Mouse (Mus musculus) embryonic facial prominence, embryonic 10.5 days (tissue): ENCODE measurements at regions not wholly inside any gene's neighbourhood (a gene's known extent, or its start where the extent isn't known, plus 50 kb on each side); places are given as distances from the start of the nearest gene placed in this dataset.

Experiments
- DNase-seq: peaks from one replicate; pipeline ENCODE4 v3.0.0-alpha.2; 2017; ENCODE audit warnings: low spot score
- H3K27ac ChIP-seq: fragments of 300-500 bp; sonication (generic); replicated peaks from 2 replicates; pipeline ENCODE4 v1.5.1; 2016; ENCODE audit warnings: mild to moderate bottlenecking
- H3K27me3 ChIP-seq: fragments of 300-500 bp; sonication (generic); replicated peaks from 2 replicates; pipeline ENCODE4 v1.6.1; 2016; ENCODE audit warnings: low read depth, mild to moderate bottlenecking; ENCODE audit not compliant: poor library complexity, severe bottlenecking
- H3K36me3 ChIP-seq: fragments of 300-500 bp; sonication (generic); replicated peaks from 2 replicates; pipeline ENCODE4 v1.6.1; 2016; ENCODE audit warnings: mild to moderate bottlenecking, moderate library complexity
- H3K4me1 ChIP-seq: fragments of 300-500 bp; sonication (generic); 2 replicates; pipeline ENCODE4 v1.6.1; 2016
- H3K4me3 ChIP-seq: fragments of 300-500 bp; sonication (generic); 2 replicates; pipeline ENCODE4 v1.5.1; 2016; ENCODE audit warnings: mild to moderate bottlenecking, moderate library complexity
- H3K9me3 ChIP-seq: fragments of 300-500 bp; sonication (generic); 2 replicates; pipeline ENCODE4 v1.6.1; 2016; ENCODE audit warnings: mild to moderate bottlenecking
- WGBS: fragments of 180-500 bp; shearing (Covaris S2); methylation state at CpG from one replicate; pipeline ENCODE4 v1.1.7; 2016; 5-methylcytosine and 5-hydroxymethylcytosine counted together

DNA sequence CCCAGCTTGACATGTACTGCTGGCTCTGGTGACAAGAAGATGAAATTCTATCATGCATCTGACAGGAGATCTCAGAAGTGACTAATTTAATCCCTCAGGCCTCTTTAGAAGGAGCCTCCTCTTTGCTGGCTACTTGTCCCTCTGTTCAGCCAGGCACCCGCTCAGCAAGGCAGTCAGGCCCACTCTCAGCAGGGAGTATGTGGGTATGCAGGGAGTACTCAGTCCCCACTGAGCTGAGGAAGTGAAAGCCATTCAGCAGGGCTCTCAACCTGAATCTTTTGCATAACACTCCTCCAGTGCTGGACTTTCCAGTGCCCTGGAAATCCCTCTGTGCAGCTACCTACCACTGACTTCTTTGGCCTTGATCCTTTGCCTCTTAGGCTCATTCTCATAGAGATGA is 201.3 kb downstream of the Rybp start:
- Histone ChIP-seq H3K4me3 (no peak overlapping the region), H3K4me1 (no peaks in the 10 kb centered on the region), H3K9me3 (no peaks in the 10 kb centered on the region; the same call in 1 of the 2 replicates), H3K27ac (no peak overlapping the region), H3K36me3 (no peaks in the 10 kb centered on the region), H3K27me3 (peaks cover 6% of the 10 kb centered on the region; the same call in 1 of the 2 replicates)
- no peak for DNase-seq
- 24% methylated on average over 1 of the region's 1 CpGs for WGBS

DNA sequence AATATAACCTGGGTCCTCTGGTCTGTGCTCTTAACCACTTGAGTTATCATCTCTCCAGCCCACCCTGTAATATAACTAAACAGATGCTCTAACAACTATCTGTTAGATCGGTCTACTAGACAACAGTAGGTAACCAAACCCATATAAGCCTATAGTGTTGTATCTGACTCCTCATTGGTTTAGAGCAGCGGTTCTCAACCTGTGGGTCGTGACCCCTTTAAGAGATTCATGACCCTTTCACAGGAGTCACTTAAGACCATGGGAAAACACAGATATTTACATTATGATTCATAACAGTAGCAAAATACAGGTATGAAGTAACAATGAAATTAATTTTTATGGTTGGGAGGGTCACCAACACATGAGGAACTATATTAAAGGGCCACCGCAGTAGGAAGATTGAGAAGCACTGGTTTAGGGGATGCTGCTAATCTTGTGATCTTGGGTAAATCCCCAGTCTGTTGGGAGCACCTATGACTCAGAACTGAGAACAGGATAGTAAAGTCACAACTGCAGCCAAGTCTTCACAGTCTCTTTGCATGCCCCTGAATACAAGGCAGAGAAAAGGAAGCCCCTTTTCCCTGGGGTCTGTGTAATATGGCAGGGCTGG is 203.3 kb downstream of the Rybp start:
- no peaks in the 10 kb centered on the region for H3K36me3 ChIP-seq
- H3K27ac ChIP-seq, result no peak overlapping the region
- no peak overlapping the region for H3K4me3 ChIP-seq
- no peaks in the 10 kb centered on the region; the same call in 1 of the 2 replicates for H3K9me3 ChIP-seq
- 0 out of 2 replicates have a peak, but pooled peaks cover 4% of the 10 kb centered on the region for H3K4me1 ChIP-seq
- no peak for DNase-seq
- 96% methylated on average over 4 of the region's 4 CpGs for WGBS
- peaks cover 6% of the 10 kb centered on the region for H3K27me3 ChIP-seq

- Histone ChIP-seq H3K4me3 (no peak overlapping the region), H3K9me3 (no peaks in the 10 kb centered on the region; the same call in 1 of the 2 replicates), H3K4me1 (0 out of 2 replicates have a peak, but pooled peaks cover 4% of the 10 kb centered on the region), H3K36me3 (no peaks in the 10 kb centered on the region), H3K27me3 (peaks cover 6% of the 10 kb centered on the region; the same call in 1 of the 2 replicates), H3K27ac (no peak overlapping the region)
- DNase-seq, result no peak
- WGBS, result 87% methylated on average over 5 of the region's 5 CpGs
These were observed 204.2 kb downstream of the Rybp start for GRCm38 (mm10) chr6:100083127-100083526.

GRCm38 (mm10) chr6:100074672-100075335 is 212.5 kb downstream of the Rybp start:
- Histone ChIP-seq H3K4me1 (peaks cover 16% of the 10 kb centered on the region), H3K36me3 (no peaks in the 10 kb centered on the region), H3K27ac (no peak overlapping the region), H3K27me3 (peaks cover 20% of the 10 kb centered on the region), H3K4me3 (no peak overlapping the region), H3K9me3 (peaks cover 8% of the 10 kb centered on the region; the same call in 1 of the 2 replicates)
- peak; percentile 27 for DNase-seq
- WGBS, result 38% methylated on average over 10 of the region's 10 CpGs

GRCm38 (mm10) chr6:100072261-100072968 is 214.9 kb downstream of the Rybp start:
- H3K36me3 ChIP-seq, result no peaks in the 10 kb centered on the region
- 81% methylated on average over 6 of the region's 6 CpGs for WGBS
- no peak overlapping the region for H3K4me3 ChIP-seq
- H3K27ac ChIP-seq, result no peak overlapping the region
- H3K27me3 ChIP-seq, result peaks cover 25% of the 10 kb centered on the region
- peaks cover 6% of the 10 kb centered on the region; the same call in 1 of the 2 replicates for H3K9me3 ChIP-seq
- no peak for DNase-seq
- H3K4me1 ChIP-seq, result peaks cover 13% of the 10 kb centered on the region

GRCm38 (mm10) chr6:100069151-100069550 is 218.1 kb downstream of the Rybp start:
- Histone ChIP-seq H3K27ac (no peak overlapping the region), H3K27me3 (peaks cover 16% of the 10 kb centered on the region), H3K4me1 (0 out of 2 replicates have a peak, but pooled peaks cover 3% of the 10 kb centered on the region), H3K36me3 (no peaks in the 10 kb centered on the region), H3K9me3 (no peaks in the 10 kb centered on the region), H3K4me3 (no peak overlapping the region)
- no peak for DNase-seq
- WGBS, result 81% methylated on average over 4 of the region's 4 CpGs

GRCm38 (mm10) chr6:100067273-100067672 is 220.0 kb downstream of the Rybp start:
- no peak overlapping the region for H3K27ac ChIP-seq
- no peaks in the 10 kb centered on the region for H3K9me3 ChIP-seq
- 0 out of 2 replicates have a peak, but pooled peaks cover 3% of the 10 kb centered on the region for H3K4me1 ChIP-seq
- no peak overlapping the region for H3K4me3 ChIP-seq
- H3K27me3 ChIP-seq, result peaks cover 15% of the 10 kb centered on the region
- no peak for DNase-seq
- 79% methylated on average over 4 of the region's 4 CpGs for WGBS
- no peaks in the 10 kb centered on the region for H3K36me3 ChIP-seq

- DNase-seq, result no peak
- Histone ChIP-seq H3K27me3 (peaks cover 20% of the 10 kb centered on the region), H3K27ac (no peak overlapping the region), H3K9me3 (no peaks in the 10 kb centered on the region), H3K36me3 (no peaks in the 10 kb centered on the region), H3K4me3 (no peak overlapping the region), H3K4me1 (peaks cover 4% of the 10 kb centered on the region; the same call in 1 of the 2 replicates)
- WGBS, result 86% methylated on average over 3 of the region's 3 CpGs
These were observed 221.7 kb downstream of the Rybp start for GRCm38 (mm10) chr6:100065586-100065985.

GRCm38 (mm10) chr6:100062961-100063360 is 224.3 kb downstream of the Rybp start:
- no peaks in the 10 kb centered on the region for H3K9me3 ChIP-seq
- DNase-seq, result no peak
- H3K36me3 ChIP-seq, result no peaks in the 10 kb centered on the region
- H3K27me3 ChIP-seq, result peaks cover 36% of the 10 kb centered on the region
- no peak overlapping the region for H3K27ac ChIP-seq
- no peak overlapping the region for H3K4me3 ChIP-seq
- 85% methylated on average over 8 of the region's 8 CpGs for WGBS
- H3K4me1 ChIP-seq, result peaks cover 12% of the 10 kb centered on the region

- no peaks in the 10 kb centered on the region for H3K36me3 ChIP-seq
- DNase-seq, result peak; percentile 34
- H3K27me3 ChIP-seq, result peaks cover 67% of the 10 kb centered on the region
- no peak overlapping the region for H3K4me3 ChIP-seq
- 52% methylated on average over 8 of the region's 8 CpGs for WGBS
- H3K4me1 ChIP-seq, result peaks cover 26% of the 10 kb centered on the region
- no peaks in the 10 kb centered on the region for H3K9me3 ChIP-seq
- H3K27ac ChIP-seq, result no peak overlapping the region
These were observed 227.5 kb downstream of the Rybp start for GRCm38 (mm10) chr6:100059803-100060202.

DNA sequence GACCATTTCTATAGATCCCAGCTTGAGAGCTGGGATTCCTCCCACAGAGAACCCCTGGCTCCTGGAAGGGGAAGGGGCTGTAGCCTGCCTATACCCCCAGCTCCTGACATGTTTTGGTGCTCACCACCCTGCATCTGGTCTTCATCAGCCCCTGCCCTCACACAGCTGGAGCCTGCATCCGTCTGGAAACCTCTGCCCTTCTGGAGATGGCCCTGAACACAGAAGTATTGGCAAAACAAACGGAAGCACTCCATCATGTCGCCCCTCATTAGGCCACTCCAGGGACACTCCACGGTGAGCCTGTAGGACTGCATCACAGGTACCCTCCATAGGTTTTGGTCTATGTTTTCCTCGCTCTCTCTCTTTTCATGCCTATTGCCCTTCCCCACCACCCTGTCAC is 231.3 kb downstream of the Rybp start:
- H3K4me1 ChIP-seq, result peaks cover 47% of the 10 kb centered on the region
- no peak overlapping the region for H3K4me3 ChIP-seq
- H3K27me3 ChIP-seq, result peaks cover 94% of the 10 kb centered on the region
- no peak overlapping the region for H3K27ac ChIP-seq
- WGBS, result 57% methylated on average over 5 of the region's 5 CpGs
- no peaks in the 10 kb centered on the region for H3K36me3 ChIP-seq
- H3K9me3 ChIP-seq, result no peaks in the 10 kb centered on the region
- DNase-seq, result peak; percentile 33

DNA sequence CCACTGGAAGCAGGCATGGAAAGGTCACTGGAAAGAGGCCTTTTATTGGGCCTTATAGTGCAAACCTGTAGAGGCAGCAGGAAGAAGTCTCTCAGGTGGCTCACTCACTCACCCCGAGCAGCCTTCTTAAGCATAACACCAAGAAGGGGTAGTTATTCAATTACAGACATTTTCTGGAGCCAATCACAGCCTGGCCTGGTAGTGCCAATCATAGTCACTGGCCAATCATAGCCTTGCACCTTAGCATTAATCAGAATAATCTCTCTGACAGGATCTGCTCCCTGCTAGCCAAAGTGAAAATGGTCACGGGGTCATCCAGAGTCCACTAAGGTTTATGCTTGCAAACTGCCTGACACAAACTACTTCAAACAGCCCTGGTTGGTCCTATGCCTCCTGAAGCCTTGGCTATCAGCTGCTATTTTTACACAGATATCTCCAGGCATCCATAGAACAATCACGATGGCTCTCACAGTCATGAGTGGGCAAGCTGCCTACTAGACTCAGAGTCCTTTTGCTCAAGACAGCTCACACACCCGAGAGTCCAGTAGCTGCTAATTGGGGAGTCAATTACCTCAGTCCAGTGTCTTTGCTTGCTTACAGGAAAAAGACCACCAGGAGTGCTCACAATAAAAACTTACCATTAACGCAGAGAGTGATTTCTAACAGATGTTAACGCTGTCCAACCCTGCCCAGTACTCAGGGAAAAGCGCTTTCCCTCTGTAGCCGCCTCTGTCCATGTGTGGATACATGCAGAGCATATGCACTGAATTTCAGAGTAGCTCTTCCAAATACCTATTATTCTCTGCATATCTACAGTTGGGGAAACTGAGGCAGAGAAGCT is 234.1 kb downstream of the Rybp start:
- Histone ChIP-seq H3K27ac (no peak overlapping the region), H3K4me3 (no peak overlapping the region), H3K9me3 (no peaks in the 10 kb centered on the region), H3K27me3 (peaks cover 99% of the 10 kb centered on the region), H3K4me1 (peaks cover 34% of the 10 kb centered on the region), H3K36me3 (no peaks in the 10 kb centered on the region)
- DNase-seq, result peak; percentile 21
- 54% methylated on average over 8 of the region's 8 CpGs for WGBS
